Comparison of ENCODE assay signal across 19 mouse cellular contexts in the genomic region with DNA sequence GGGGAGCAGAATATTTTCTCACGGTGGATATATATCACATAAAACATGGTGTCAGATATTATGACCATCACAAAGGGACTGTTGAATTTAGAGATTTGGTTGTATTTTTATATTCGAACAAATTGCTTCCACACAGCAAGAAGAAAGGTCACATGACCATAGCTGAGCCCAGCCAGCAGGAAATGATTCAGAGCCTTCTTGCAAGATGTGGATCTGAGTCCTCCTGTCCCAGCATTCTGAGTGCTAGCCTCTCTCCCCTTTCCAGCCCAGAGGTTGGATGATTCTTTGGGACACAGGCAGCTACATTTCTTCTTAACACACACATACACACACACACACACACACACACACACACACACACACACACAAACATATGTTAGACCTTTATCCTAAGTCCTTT.
"Had no signal": no experiment of that assay in that cellular context is flagged by ENCODE, and none has a peak within 500 bp of the region (broad histone marks: within the 10 kb centered on the region; RNA-seq: fewer than 3 reads in every experiment).

No protein-coding gene starts in this region.

- H3K4me2 ChIP-seq: lung, embryonic 15.5 days; midbrain, embryonic 11.5 days; midbrain, embryonic 13.5 days; midbrain, embryonic 15.5 days; neural tube, embryonic 12.5 days had no signal

- H3K36me3 ChIP-seq: lung, embryonic 15.5 days; midbrain, embryonic 13.5 days; midbrain, embryonic 15.5 days; neural tube, embryonic 12.5 days had no signal

- H3K4me1 ChIP-seq: lung, embryonic 15.5 days; megakaryocyte, embryonic 14.5 days; midbrain, embryonic 13.5 days; midbrain, embryonic 15.5 days; neural tube, embryonic 12.5 days had no signal

- H3K27ac ChIP-seq: lung, embryonic 15.5 days; macrophage; midbrain, embryonic 13.5 days; midbrain, embryonic 15.5 days; neural tube, embryonic 12.5 days had no signal

- H3K9ac ChIP-seq: lung, embryonic 15.5 days; midbrain, embryonic 13.5 days; midbrain, embryonic 15.5 days; neural tube, embryonic 12.5 days had no signal

- H3K9me3 ChIP-seq: lung, embryonic 15.5 days; megakaryocyte, embryonic 14.5 days; midbrain, embryonic 13.5 days; midbrain, embryonic 15.5 days; neural tube, embryonic 12.5 days had no signal

- ATAC-seq: lung, postnatal 0 days; midbrain, embryonic 13.5 days; midbrain, embryonic 15.5 days had no signal

- H3K27me3 ChIP-seq: lung, embryonic 15.5 days; midbrain, embryonic 13.5 days; midbrain, embryonic 15.5 days; neural tube, embryonic 12.5 days had no signal

- DNase-seq: lung, adult 2 months; lung, postnatal 14 days; lung, postnatal 36 days; retina, postnatal 1 day; right cerebral cortex, adult 18-20 months; right cerebral cortex, postnatal 25 days; right cerebral cortex, postnatal 4 days; spleen, adult 18-20 months; thymus, adult 18-20 months; thymus, postnatal 14 days; thymus, postnatal 36 days had no signal

- H3K4me3 ChIP-seq: lung, embryonic 15.5 days; megakaryocyte, embryonic 14.5 days; midbrain, embryonic 13.5 days; midbrain, embryonic 15.5 days; neural tube, embryonic 12.5 days had no signal
